Mouse (Mus musculus) layer of hippocampus, adult 9-10 months (tissue): ENCODE results near the gene Brsk2.

ENCODE experiments used
- DNase-seq: peaks from one replicate; pipeline ENCODE4 v3.0.0; 2022; ENCODE audit warnings: low spot score

Brsk2 gene

DNA sequence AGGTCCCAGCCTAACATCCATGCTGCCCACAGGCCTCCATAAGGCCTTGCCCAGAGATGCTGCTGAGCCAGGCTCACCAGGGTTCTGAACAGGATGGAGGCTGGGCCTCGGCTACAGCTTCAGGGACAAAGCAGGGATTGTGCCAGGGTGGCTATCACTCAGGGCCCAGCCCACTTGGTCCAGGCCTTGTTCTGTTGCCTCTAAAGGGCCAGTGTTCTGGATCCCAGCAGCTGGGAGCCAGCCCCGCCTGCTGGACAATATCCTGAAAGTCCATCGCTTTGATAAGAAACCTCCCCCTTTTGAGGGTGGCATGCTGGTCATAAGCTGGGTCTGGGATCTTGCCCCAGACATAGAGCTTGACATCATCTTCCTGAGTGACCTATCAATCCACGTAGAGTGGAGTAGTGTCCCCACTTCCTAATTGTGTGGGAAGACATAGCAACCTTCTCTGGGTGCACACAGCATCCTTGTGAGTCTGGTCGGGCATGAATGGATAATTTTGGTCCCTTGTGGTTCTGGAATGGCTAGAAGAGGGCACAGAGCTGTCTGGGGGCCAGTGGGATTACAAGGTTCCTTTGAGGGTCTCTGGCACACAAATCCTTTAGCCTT lies 6.1 kb downstream of the Brsk2 start:
- DNase-seq = no peak

DNA sequence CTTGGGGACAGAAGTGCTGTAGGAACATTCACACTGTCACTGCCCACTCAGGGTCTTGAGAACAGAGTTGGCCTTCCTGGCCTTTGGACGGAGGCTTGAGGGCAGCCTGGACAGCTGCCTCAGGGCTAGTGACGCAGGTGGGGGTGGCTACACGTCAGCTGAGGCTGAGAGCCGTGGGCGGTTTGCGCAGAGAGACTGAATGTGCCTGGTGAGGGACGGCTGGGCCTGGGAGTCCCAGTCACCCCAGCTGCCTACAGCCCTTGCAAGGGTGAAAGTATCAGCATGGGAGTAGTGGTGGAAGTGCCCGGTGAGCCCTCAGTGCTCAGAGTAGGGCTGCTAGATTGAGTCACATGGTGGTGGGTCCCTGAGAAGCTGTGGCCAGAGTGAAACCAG lies 6.6 kb downstream of the Brsk2 start:
- no peak for DNase-seq

- no peak for DNase-seq
These were observed 8.0 kb downstream of the Brsk2 start for GRCm38 (mm10) chr7:141957524-141958051.

- DNase-seq = no peak
These were observed 8.7 kb downstream of the Brsk2 start for GRCm38 (mm10) chr7:141958211-141958610.

DNA sequence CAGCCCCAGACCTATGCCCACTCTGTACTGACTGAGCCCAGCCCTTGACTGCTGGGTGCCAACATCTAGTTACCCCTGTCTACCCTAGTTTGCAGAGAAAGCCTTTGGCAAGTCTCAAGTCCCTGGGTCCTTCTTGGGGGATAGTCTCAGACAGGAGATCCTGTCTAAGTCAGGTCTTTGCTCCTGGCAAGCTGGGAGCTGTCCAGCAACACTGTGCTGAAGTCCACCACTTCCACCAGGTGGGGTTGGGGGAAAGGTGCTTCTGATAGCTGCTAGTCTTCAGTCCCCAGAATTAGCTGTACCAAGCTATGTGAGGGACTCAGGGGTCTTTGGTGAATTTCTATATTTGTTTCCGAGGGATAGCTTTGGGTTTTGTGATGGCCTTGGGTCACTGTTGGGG lies 9.6 kb downstream of the Brsk2 start:
- no peak for DNase-seq

GRCm38 (mm10) chr7:141960926-141961325 lies 11.4 kb downstream of the Brsk2 start:
- no peak for DNase-seq

DNA sequence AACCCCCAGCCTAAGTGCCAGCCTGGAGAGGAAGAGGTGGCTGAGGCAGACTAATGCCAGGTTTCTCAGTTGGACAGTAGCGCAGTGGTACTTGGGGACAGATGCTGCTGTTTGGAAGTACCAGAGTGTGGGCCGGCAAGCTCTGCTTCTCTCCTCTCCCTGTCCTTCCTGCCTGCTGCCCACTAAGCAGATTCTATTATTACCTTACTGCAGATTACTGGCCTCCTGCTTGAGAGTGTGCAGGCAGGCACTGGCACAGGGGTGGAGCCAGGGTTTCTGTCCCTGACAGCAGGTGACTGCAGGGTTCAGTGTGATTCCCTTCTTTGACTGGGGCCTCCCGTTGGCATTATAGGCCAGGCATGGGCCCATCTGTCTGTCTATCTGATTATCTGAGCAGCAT lies 11.9 kb downstream of the Brsk2 start:
- no peak for DNase-seq

GRCm38 (mm10) chr7:141962521-141962920 lies 13.0 kb downstream of the Brsk2 start:
- no peak for DNase-seq

GRCm38 (mm10) chr7:141966281-141966680 lies 16.7 kb downstream of the Brsk2 start:
- DNase-seq = no peak

DNA sequence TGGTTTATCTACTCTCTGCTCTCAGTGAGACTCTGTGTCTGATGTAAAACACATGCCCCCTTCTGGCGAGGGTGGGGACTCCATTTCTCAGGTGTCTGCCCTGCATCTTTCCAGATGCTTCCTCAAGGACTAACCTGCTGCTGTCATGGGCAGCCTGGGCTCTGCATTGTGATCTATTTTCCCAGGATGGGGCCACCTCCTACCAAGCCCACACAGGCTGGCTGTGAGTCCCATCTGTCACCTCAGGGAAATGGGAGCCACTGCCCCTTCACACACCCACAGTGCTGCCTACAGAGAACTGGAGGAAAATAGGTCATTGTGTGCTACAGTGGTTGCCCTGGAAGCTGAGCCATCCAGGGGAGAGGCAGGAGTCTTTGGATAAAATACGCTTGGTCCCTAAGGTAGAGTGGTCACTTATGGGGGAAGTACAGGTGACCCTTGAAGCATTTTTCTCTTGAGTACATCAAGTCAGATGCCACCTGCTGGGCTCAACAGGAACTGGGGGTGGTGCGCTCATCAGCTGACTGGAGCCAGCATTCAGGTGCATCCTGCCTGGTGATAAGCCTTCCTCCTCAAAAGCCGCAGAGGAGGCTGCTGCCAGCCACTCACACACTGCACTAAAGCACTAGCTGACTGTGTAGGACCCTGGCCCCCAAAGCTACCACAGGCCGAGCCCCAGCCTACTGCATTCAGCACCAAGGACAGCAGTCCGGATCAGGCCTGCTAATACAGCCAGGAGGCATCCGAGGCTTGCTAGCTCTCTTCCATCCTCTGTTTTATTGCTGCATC lies 23.5 kb downstream of the Brsk2 start:
- DNase-seq = no peak

DNA sequence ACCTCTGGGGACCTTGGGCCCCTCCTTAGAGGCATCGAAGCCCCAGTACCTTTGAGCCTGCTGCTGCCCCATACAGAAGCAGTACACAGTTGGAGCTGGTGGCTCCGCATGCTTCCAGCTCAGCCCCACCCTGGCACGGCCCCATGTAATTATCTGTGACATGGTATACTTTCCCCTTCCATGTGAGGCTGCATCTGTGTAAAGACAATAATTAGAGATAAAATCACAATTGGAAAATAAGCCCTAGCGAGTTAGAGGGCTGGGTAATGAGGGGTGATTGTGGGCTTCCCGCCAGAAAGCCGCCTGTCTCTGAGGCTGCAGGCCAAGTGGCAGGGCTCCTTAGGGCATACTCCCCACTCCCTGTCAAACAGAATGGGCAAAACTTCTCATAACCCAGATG lies 28.5 kb downstream of the Brsk2 start:
- DNase-seq = no peak

DNA sequence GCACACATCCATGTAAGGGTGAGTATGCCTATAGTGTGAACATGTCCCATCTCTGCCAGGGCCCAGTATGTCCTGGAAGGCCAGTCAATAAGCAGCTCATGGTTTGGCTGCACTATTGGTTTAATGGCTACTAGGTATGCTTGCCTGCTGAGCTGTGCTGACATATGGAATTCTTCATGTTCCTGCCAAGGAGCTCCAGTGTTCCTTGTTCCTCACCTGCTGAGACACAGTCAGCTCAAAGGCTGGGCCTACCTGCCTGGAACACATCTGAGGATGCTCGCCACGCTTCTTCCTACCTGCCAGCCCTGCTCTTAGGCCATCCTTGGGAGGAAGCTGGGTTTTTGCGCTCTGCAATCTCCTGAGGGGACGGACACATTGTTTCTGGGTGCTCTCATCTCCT lies 29.7 kb downstream of the Brsk2 start:
- no peak for DNase-seq

GRCm38 (mm10) chr7:141981237-141981636 lies 31.7 kb downstream of the Brsk2 start:
- no peak for DNase-seq

GRCm38 (mm10) chr7:141988314-141988806 lies 38.8 kb downstream of the Brsk2 start:
- no peak for DNase-seq

GRCm38 (mm10) chr7:141991183-141991582 lies 41.6 kb downstream of the Brsk2 start:
- DNase-seq = no peak

- DNase-seq = no peak
These were observed 44.6 kb downstream of the Brsk2 start for GRCm38 (mm10) chr7:141994121-141994520.

- no peak for DNase-seq
These were observed 51.1 kb downstream of the Brsk2 start for GRCm38 (mm10) chr7:142000661-142001060.

DNA sequence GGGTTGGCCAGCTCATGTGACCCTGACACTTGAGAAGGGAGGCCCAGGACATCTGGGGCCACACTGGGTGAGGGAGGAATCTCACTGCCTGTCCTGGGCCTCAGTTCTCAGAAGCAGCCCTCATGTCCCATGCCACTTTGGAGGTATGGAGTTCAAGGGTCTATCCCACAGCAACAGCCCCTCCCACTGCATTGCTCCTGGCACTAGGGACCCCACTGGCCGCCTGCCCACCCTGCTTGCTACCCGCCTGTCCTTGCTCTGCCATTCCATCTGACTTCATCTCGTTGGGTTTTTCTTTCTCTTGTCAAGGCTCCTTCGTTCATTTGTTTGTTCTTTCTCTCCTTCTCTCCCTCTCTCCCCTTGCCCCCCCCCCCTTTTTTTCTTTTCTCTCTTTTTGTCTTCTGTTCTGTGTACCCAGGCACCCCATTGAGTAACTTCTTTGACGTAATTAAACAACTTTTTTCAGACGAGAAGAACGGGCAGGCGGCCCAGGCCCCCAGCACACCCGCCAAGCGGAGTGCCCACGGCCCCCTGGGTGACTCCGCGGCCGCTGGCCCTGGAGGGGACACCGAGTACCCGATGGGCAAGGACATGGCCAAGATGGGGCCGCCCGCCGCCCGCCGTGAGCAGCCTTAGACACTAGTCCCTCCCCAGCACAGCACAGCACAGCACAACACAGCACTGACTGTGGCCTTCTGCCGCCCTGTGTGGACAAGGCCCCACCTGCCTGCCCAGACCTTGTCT lies 52.2 kb downstream of the Brsk2 start:
- no peak for DNase-seq

DNA sequence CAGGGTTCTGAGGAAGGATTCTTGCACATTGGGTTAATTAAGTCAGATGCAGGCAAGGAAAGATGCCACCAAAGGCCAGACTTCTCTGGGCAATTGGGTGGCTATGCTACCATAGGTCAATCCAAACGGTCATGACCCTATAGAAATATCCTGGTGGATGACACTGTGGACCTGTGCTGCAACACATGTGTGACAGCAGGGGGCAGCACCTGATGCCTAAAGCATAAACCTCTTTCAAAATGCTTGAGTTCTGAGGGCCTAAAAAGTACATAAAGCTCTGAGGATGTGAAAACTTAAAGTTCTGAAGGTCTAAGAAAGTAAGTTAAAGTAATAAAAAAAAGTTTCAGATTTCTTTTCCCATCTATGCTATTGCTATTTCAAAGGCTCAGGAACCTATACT lies 67.0 kb downstream of the Brsk2 start:
- no peak for DNase-seq

GRCm38 (mm10) chr7:142019699-142020098 lies 70.1 kb downstream of the Brsk2 start:
- DNase-seq = no peak

DNA sequence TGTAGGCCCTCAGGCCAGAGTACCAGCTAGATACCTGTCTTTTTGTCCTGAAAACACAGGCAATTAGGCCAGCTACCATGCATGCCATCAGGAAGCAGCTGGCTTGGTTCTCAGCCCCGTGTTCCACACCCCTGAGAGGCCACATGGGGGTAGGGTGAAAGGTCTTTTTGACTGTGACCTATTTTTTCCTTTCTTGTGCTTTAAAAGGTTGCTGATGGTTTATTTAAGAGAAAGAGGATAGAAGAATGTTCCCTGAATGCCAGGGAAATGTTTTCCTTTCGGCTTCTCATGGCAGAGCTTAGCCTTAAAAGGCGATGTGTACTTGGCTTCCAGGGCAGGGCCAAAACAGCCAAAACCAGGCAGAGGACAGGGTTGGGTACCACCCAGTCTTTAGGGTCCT lies 71.3 kb downstream of the Brsk2 start:
- no peak for DNase-seq

- no peak for DNase-seq
These were observed 75.6 kb downstream of the Brsk2 start for GRCm38 (mm10) chr7:142025196-142025595.

GRCm38 (mm10) chr7:142025926-142026325 lies 76.4 kb downstream of the Brsk2 start:
- DNase-seq = no peak
